Mouse (Mus musculus) hematopoietic stem cell, adult 5-6 weeks (primary cell): ENCODE results near the gene Cngb1. TPM values are rescaled to one million over a fixed set of nuclear protein-coding genes. Genes with fewer than 3 reads are reported as not detected.
A peak's percentile ranks its signal among the peaks of the same experiment; 100 is the strongest.

Source experiments
- ATAC-seq, 2 experiments: fragments of 125-278 bp in 1 of 2; replicated peaks in 1 of 2; 2 replicates each; pipeline ENCODE4 v1.8.0; 2016 to 2017; ENCODE audit warnings: inconsistent platforms in 2 of 2, mild to moderate bottlenecking in 2 of 2, moderate number of reproducible peaks in 2 of 2, low read depth in 1 of 2, moderate TSS enrichment in 1 of 2; ENCODE audit not compliant: low FRiP score in 2 of 2, poor library complexity in 2 of 2, severe bottlenecking in 2 of 2, insufficient read depth in 1 of 2, low TSS enrichment in 1 of 2
- total RNA-seq: library from RNA; stranded (forward); fragments of 172-1452, 232-1000 nt; gene quantifications from 2 replicates; pipeline ENCODE4 v1.2.3, GENCODE M21; 2017

The Cngb1 gene
- 7.8 and 18.6 TPM in 2 replicates for total RNA-seq

- no peak for ATAC-seq
Measured at GRCm38 (mm10) chr8:95306431-95306830, at the start of gene Cngb1. TSS of gene Cngb1 (minus strand) at chr8:95306585.

- no peak for ATAC-seq
Measured at GRCm38 (mm10) chr8:95354606-95355005, 48.2 kb upstream of the Cngb1 start.

- ATAC-seq = peak in 1 of 2 experiments; percentile 13; a peak in 2 of 4 replicates
Measured at GRCm38 (mm10) chr8:95352871-95353866, 46.8 kb upstream of the Cngb1 start.

GRCm38 (mm10) chr8:95352151-95352870 is 45.9 kb upstream of the Cngb1 start, which contains the start of gene Mmp15:
TSS of gene Mmp15 (plus strand) at chr8:95352268.
- ATAC-seq = no peak

- ATAC-seq = no peak
Measured at GRCm38 (mm10) chr8:95351461-95351860, 45.1 kb upstream of the Cngb1 start.

- peak; percentile 29 to 33; a peak in 3 of 4 replicates for ATAC-seq
Measured at GRCm38 (mm10) chr8:95348811-95349630, 42.6 kb upstream of the Cngb1 start.

- no peak for ATAC-seq
Measured at GRCm38 (mm10) chr8:95348356-95348755, 42.0 kb upstream of the Cngb1 start.

GRCm38 (mm10) chr8:95346643-95347545 is 40.5 kb upstream of the Cngb1 start:
- peak; percentile 43 to 62; a peak in 3 of 4 replicates for ATAC-seq

- no peak for ATAC-seq
Measured at GRCm38 (mm10) chr8:95344668-95345067, 38.3 kb upstream of the Cngb1 start.

- ATAC-seq = no peak
Measured at GRCm38 (mm10) chr8:95341721-95342120, 35.3 kb upstream of the Cngb1 start.

- ATAC-seq = no peak
Measured at GRCm38 (mm10) chr8:95336363-95336762, 30.0 kb upstream of the Cngb1 start.

- no peak for ATAC-seq
Measured at GRCm38 (mm10) chr8:95335706-95336105, 29.3 kb upstream of the Cngb1 start.

GRCm38 (mm10) chr8:95332437-95333199 is 26.2 kb upstream of the Cngb1 start:
- no peak for ATAC-seq

GRCm38 (mm10) chr8:95331720-95332436 is 25.5 kb upstream of the Cngb1 start, which contains the start of the genes Zfp319 and Usb1:
TSS of gene Zfp319 (minus strand) at chr8:95331950.
TSS of gene Usb1 (plus strand) at chr8:95332284.
- ATAC-seq = peak; percentile 87 to 90

GRCm38 (mm10) chr8:95331156-95331719 is 24.9 kb upstream of the Cngb1 start:
- peak; percentile 19 to 30; a peak in 3 of 4 replicates for ATAC-seq
